Mouse (Mus musculus) CD4-positive helper T cell, adult 2 months (primary cell): Measurements from ENCODE around the gene Tbx19.

Source experiments
- DNase-seq: peaks from one replicate; pipeline ENCODE4 v3.0.0-alpha.2; 2012; ENCODE audit warnings: low read depth, missing footprints, low spot score

The Tbx19 gene

GRCm38 (mm10) chr1:165185116-165185515 is 24.5 kb upstream of the Tbx19 start:
- no peak for DNase-seq

GRCm38 (mm10) chr1:165184178-165184577 is 23.6 kb upstream of the Tbx19 start:
- DNase-seq: no peak

GRCm38 (mm10) chr1:165183400-165183799 is 22.8 kb upstream of the Tbx19 start:
- DNase-seq: no peak

- DNase-seq: no peak
These were observed 18.7 kb upstream of the Tbx19 start for GRCm38 (mm10) chr1:165179321-165179720.

GRCm38 (mm10) chr1:165178075-165178474 is 17.5 kb upstream of the Tbx19 start:
- DNase-seq: no peak

- peak; percentile 64 for DNase-seq
These were observed 13.6 kb upstream of the Tbx19 start for GRCm38 (mm10) chr1:165174059-165174616.

- DNase-seq: no peak
These were observed 10.7 kb upstream of the Tbx19 start for GRCm38 (mm10) chr1:165171277-165171676.

GRCm38 (mm10) chr1:165170157-165170556 is 9.6 kb upstream of the Tbx19 start:
- no peak for DNase-seq

GRCm38 (mm10) chr1:165169462-165169861 is 8.9 kb upstream of the Tbx19 start:
- no peak for DNase-seq

- DNase-seq: no peak
These were observed 4.3 kb upstream of the Tbx19 start for GRCm38 (mm10) chr1:165164920-165165319.

GRCm38 (mm10) chr1:165158841-165159240 is 1.7 kb downstream of the Tbx19 start:
- DNase-seq: no peak

- peak; percentile 36 for DNase-seq
These were observed 6.4 kb downstream of the Tbx19 start for GRCm38 (mm10) chr1:165154162-165154561.

GRCm38 (mm10) chr1:165151216-165151615 is 9.4 kb downstream of the Tbx19 start:
- peak; percentile 21 for DNase-seq

GRCm38 (mm10) chr1:165142343-165142916 is 18.1 kb downstream of the Tbx19 start:
- no peak for DNase-seq

GRCm38 (mm10) chr1:165140227-165140626 is 20.3 kb downstream of the Tbx19 start:
- no peak for DNase-seq

GRCm38 (mm10) chr1:165133858-165134257 is 26.7 kb downstream of the Tbx19 start:
- no peak for DNase-seq

- DNase-seq: no peak
These were observed 27.3 kb downstream of the Tbx19 start for GRCm38 (mm10) chr1:165133279-165133678.

- peak; percentile 64 for DNase-seq
These were observed 28.2 kb downstream of the Tbx19 start for GRCm38 (mm10) chr1:165132187-165132877.

GRCm38 (mm10) chr1:165129573-165129972 is 31.0 kb downstream of the Tbx19 start:
- DNase-seq: no peak

- DNase-seq: no peak
These were observed 39.5 kb downstream of the Tbx19 start for GRCm38 (mm10) chr1:165121096-165121495.

GRCm38 (mm10) chr1:165120349-165120898 is 40.1 kb downstream of the Tbx19 start:
- DNase-seq: peak; percentile 84

GRCm38 (mm10) chr1:165119760-165120159 is 40.8 kb downstream of the Tbx19 start:
- no peak for DNase-seq
